8 mouse cellular contexts compared by ENCODE assay signal in the genomic region with DNA sequence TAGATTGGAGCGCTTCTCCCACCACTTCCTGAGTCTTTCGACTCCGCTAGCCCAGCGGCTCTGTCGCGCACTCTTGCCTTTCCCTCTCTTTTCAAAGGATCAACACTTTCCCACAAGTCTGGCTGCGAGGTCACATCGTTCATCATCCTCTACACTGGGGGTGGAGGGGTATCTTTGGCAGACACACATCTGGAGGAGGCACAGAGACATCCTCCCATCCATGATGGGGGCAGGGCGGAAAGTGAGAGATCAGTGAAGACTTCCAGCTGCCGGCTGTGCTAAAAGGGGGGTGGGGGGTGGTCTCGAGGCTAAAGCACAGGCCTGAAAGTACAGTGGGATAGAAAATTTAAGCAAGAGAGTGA. TPM values are rescaled to one million over a fixed set of nuclear protein-coding genes. Genes with fewer than 3 reads are reported as not detected.
A peak's percentile ranks its signal among the peaks of the same experiment; 100 is the strongest.
DNase-seq lines count a peak whose midpoint lies in the region; ATAC-seq and TF ChIP-seq lines count a peak whose summit lies in the region.

No protein-coding gene starts in this region.

- no peaks in the 10 kb centered on the region for H3K27me3 ChIP-seq in heart, adult 2 months (ENCODE audit: control insufficient read depth, insufficient read depth, low read length)
- no peaks in the 10 kb centered on the region for H3K27me3 ChIP-seq in MEL (ENCODE audit: control insufficient read depth in 1 of 2, insufficient read depth in 2 of 2, low read length in 2 of 2)
- no peaks in the 10 kb centered on the region for H3K27me3 ChIP-seq in forebrain, embryonic 12.5 days

- TF ChIP-seq EP300 in heart, adult 2 months (IDR thresholded peaks at IDR 0.05; ENCODE audit: insufficient read depth, low read depth, low read length) = no peak
- TF ChIP-seq EP300 in MEL (IDR thresholded peaks at IDR 0.05; ENCODE audit: low read depth in 1 of 2, low read length in 2 of 2) = no peak

- no peaks in the 10 kb centered on the region for H3K79me2 ChIP-seq in heart, adult 2 months (replicated peaks; ENCODE audit: control insufficient read depth, insufficient read depth, low read length)
- peaks cover 26% of the 10 kb centered on the region for H3K79me2 ChIP-seq in MEL (ENCODE audit: control insufficient read depth, insufficient read depth, low read length, poor library complexity)

- H3K27ac ChIP-seq in heart, adult 2 months = peak overlapping the region; percentile 98
- no peak overlapping the region for H3K27ac ChIP-seq in MEL (ENCODE audit: control insufficient read depth, low read depth, low read length)
- peak overlapping the region; percentile 92 for H3K27ac ChIP-seq in forebrain, embryonic 12.5 days

- intact Hi-C loops in heart, adult 2 months (cut with DNase I) = loop anchor here (5.0 kb wide), 1 partner anchor 86 kb away; no protein-coding TSS in a partner anchor

- ATAC-seq in forebrain, embryonic 12.5 days (ENCODE audit: low FRiP score) = peak; percentile 18
- ATAC-seq in megakaryocyte-erythroid progenitor cell, adult 5-6 weeks (replicated peaks; ENCODE audit: low FRiP score, low TSS enrichment, poor library complexity, severe bottlenecking) = peak; percentile 5; the same call in 1 of the 2 replicates

- peak overlapping the region; percentile 67 for H3K4me3 ChIP-seq in heart, adult 2 months
- H3K4me3 ChIP-seq in MEL (ENCODE audit: control insufficient read depth in 1 of 2, insufficient read depth in 1 of 2, low read depth in 2 of 2, low read length in 2 of 2) = peak overlapping the region; percentile 63 to 88
- H3K4me3 ChIP-seq in forebrain, embryonic 12.5 days (replicated peaks) = peak overlapping the region; percentile 98

- peak overlapping the region; percentile 96 for H3K4me2 ChIP-seq in forebrain, embryonic 12.5 days

- H3K4me1 ChIP-seq in heart, adult 2 months (ENCODE audit: control insufficient read depth, insufficient read depth, low read length) = peaks cover 9% of the 10 kb centered on the region
- peaks cover 2 to 14% of the 10 kb centered on the region in 2 experiments; a peak in 3 of 4 replicates for H3K4me1 ChIP-seq in MEL (ENCODE audit: control insufficient read depth in 1 of 2, insufficient read depth in 2 of 2, low read length in 2 of 2)
- peaks cover 36% of the 10 kb centered on the region for H3K4me1 ChIP-seq in forebrain, embryonic 12.5 days

- TF ChIP-seq POLR2A in heart, adult 2 months (IDR thresholded peaks at IDR 0.05; ENCODE audit: insufficient read depth, low read depth, low read length) = no peak; the same call in 1 of the 2 replicates
- TF ChIP-seq POLR2A in MEL (IDR thresholded peaks at IDR 0.05; ENCODE audit: control insufficient read depth in 1 of 2, insufficient read depth in 1 of 2, low read depth in 1 of 2, low read length in 2 of 2, poor library complexity in 1 of 2) = no peak

- peak overlapping the region; percentile 63 for H3K9ac ChIP-seq in heart, adult 2 months (ENCODE audit: low read depth, low read length)
- H3K9ac ChIP-seq in MEL (ENCODE audit: control insufficient read depth, low read depth, low read length, poor library complexity, severe bottlenecking) = peak overlapping the region; percentile 61
- H3K9ac ChIP-seq in forebrain, embryonic 12.5 days = peak overlapping the region; percentile 99

- H3K9me3 ChIP-seq in MEL (replicated peaks; ENCODE audit: insufficient read depth, low read length) = no peaks in the 10 kb centered on the region
- H3K9me3 ChIP-seq in forebrain, embryonic 12.5 days = no peaks in the 10 kb centered on the region

- WGBS in heart, adult 2 months = 0% methylated on average over 11 of the region's 11 CpGs
- under 1% methylated on average over 11 of the region's 11 CpGs for WGBS in forebrain, embryonic 12.5 days

- TF ChIP-seq RAD21 in MEL (IDR thresholded peaks at IDR 0.05; ENCODE audit: low read depth, low read length) = no peak

- peaks cover 4% of the 10 kb centered on the region for H3K36me3 ChIP-seq in heart, adult 2 months (ENCODE audit: control insufficient read depth, insufficient read depth, low read length)
- peaks cover 0 to 9% of the 10 kb centered on the region in 2 experiments; a peak in 2 of 4 replicates for H3K36me3 ChIP-seq in MEL (ENCODE audit: control insufficient read depth in 1 of 2, insufficient read depth in 2 of 2, low read length in 2 of 2)
- H3K36me3 ChIP-seq in forebrain, embryonic 12.5 days (replicated peaks) = peaks cover 7% of the 10 kb centered on the region

- DNase-seq in heart, adult 2 months = no peak
- no peak for DNase-seq in heart, adult 18-20 months
- DNase-seq in MEL (ENCODE audit: low read depth, low spot score) = no peak
- peak; percentile 49 to 60 for DNase-seq in kidney, postnatal 25 days
- DNase-seq in thymus, postnatal 14 days = peak; percentile 69
- DNase-seq in right cerebral cortex, postnatal 14 days = no peak

- TF ChIP-seq CTCF in heart, adult 2 months (IDR thresholded peaks at IDR 0.05) = no peak
- no peak for TF ChIP-seq CTCF in MEL (IDR thresholded peaks at IDR 0.05 in 2 of 3, conservative IDR thresholded peaks at IDR 0.05 in 1 of 3; ENCODE audit: control insufficient read depth in 1 of 3, insufficient read depth in 1 of 3, low read depth in 2 of 3, low read length in 3 of 3, poor library complexity in 1 of 3, severe bottlenecking in 1 of 3)

TF ChIP-seq in MEL, 35 proteins besides CTCF, POLR2A, EP300 and RAD21:
- TF ChIP-seq KAT2A (conservative IDR thresholded peaks at IDR 0.05; ENCODE audit: low read depth, low read length) (no peak), E2F4 (IDR thresholded peaks at IDR 0.05; ENCODE audit: borderline replicate concordance, low read depth, low read length) (no peak), RCOR1 (IDR thresholded peaks at IDR 0.05; ENCODE audit: low read depth, low read length) (no peak), NELFE (IDR thresholded peaks at IDR 0.05; ENCODE audit: low read depth, low read length) (peak; percentile 9; the same call in 1 of the 2 replicates), ETS1 (IDR thresholded peaks at IDR 0.05; ENCODE audit: low read depth, low read length) (no peak), SIN3A (IDR thresholded peaks at IDR 0.05; ENCODE audit: low read length) (peak; percentile 25), NRF1 (IDR thresholded peaks at IDR 0.05; ENCODE audit: insufficient read depth, low read depth, low read length, poor library complexity, severe bottlenecking) (no peak), CHD2 (IDR thresholded peaks at IDR 0.05; ENCODE audit: low read length) (0 out of 2 replicates have a peak, but pooled peaks have one; percentile 30), ZC3H11A (IDR thresholded peaks at IDR 0.05; ENCODE audit: low read depth, low read length) (no peak)

RNA-seq across cellular contexts. Expression of gene Srf, which starts 0.6 kb away (rescaled TPM):
- total RNA-seq in heart, adult 2 months (2021) = 100 to 1,000 TPM in 1 of 2 experiments, 10 to 100 TPM in 1; 91.5 to 106 TPM
- 223 and 227 TPM in 2 replicates for polyA plus RNA-seq in heart, adult 2 months (2012; rRNA removed)
- total RNA-seq in heart, adult 18-20 months (2021) = 10 to 100 TPM; 88.4 to 93.6 TPM
- total RNA-seq in MEL (2012; rRNA removed) = 38.9 and 43.9 TPM in 2 replicates
- 100 to 1,000 TPM in 1 of 2 experiments, not detected in 1; 114 TPM for polyA plus RNA-seq in MEL (2012; ENCODE audit: insufficient read depth in 1 of 2, insufficient read length in 2 of 2, low read depth in 1 of 2, low replicate concordance in 2 of 2, missing spikeins in 1 of 2)
- 5.0 TPM in 2 replicates for polyA plus RNA-seq in forebrain, embryonic 12.5 days (2016; fragmentation: Nextera tagmentation; extraction: Ambion mirVana)
- 26.2 and 44.3 TPM in 2 replicates for total RNA-seq in megakaryocyte-erythroid progenitor cell, adult 5-6 weeks (2014; fragmentation: Nextera tagmentation)
- total RNA-seq in megakaryocyte-erythroid progenitor cell, adult 5-6 weeks (2017) = 19.3 and 20.5 TPM in 2 replicates

RNA-seq across cellular contexts. Expression of gene Cul9, which starts 10.4 kb away (rescaled TPM):
- 10 to 100 TPM; 21.6 to 21.9 TPM for total RNA-seq in heart, adult 2 months (2021)
- 20.1 and 22.7 TPM in 2 replicates for polyA plus RNA-seq in heart, adult 2 months (2012; rRNA removed)
- total RNA-seq in heart, adult 18-20 months (2021) = 10 to 100 TPM; 23.9 to 25.7 TPM
- 3.6 TPM in 2 replicates for total RNA-seq in MEL (2012; rRNA removed)
- polyA plus RNA-seq in MEL (2012; ENCODE audit: insufficient read depth in 1 of 2, insufficient read length in 2 of 2, low read depth in 1 of 2, low replicate concordance in 2 of 2, missing spikeins in 1 of 2) = 10 to 100 TPM in 1 of 2 experiments, not detected in 1; 10.7 TPM
- polyA plus RNA-seq in forebrain, embryonic 12.5 days (2016; fragmentation: Nextera tagmentation; extraction: Ambion mirVana) = 9.8 and 11.3 TPM in 2 replicates
- total RNA-seq in megakaryocyte-erythroid progenitor cell, adult 5-6 weeks (2014; fragmentation: Nextera tagmentation) = 14.1 and 19.6 TPM in 2 replicates
- 2.5 and 4.8 TPM in 2 replicates for total RNA-seq in megakaryocyte-erythroid progenitor cell, adult 5-6 weeks (2017)

Comparison
In these comparisons a context has a peak if more than half of its experiments do, and no peak if none do; other contexts are left out.
1. DNase-seq: peak in kidney, postnatal 25 days (2 of 2) and thymus, postnatal 14 days (single experiment); none in heart, adult 2 months (0 of 2), heart, adult 18-20 months (0 of 2), MEL (single experiment) and right cerebral cortex, postnatal 14 days (single experiment).
2. Peak in every context shown above with its lines, with median percentiles within 50 percentile points of each other: H3K4me3 ChIP-seq and H3K9ac ChIP-seq.